Mouse (Mus musculus): Measurements from ENCODE around the gene Gm10665.
"Not testable (repeated sequence)": the region's sequence is repeated elsewhere in the genome, so short reads cannot be mapped to it uniquely, and the experiment has no call there.

Gene Gm10665

DNA sequence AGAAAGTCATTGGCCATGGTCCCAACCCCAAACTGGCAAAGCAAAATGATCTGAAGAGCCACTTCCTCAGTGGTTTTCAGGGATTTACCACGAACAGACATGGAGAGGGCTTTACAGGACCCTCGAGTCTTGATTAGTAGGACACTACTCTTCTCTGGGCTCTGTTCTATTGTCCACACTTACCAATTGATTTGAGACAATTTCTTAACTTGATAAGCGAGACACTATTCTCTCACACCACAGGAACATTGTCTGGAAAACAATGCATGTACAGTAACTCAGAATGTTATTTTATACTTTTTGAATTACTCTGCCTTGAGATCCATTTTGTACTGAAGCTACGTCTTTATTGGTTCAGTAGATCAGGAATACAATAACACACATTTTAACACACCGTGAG lies at the start of gene Gm10665:
Gene Gm10665, minus strand, starts transcription at position 101 of the 400 bp plus-strand sequence.
- ATAC-seq (ENCODE audit: low TSS enrichment), result not testable (repeated sequence)

- not testable (repeated sequence) for ATAC-seq (ENCODE audit: low TSS enrichment)
Measured at GRCm38 (mm10) chr7:22499578-22499977, 35.7 kb upstream of the Gm10665 start, which contains the start of gene Vmn1r151. Gene Vmn1r151 (minus strand): TSS chr7:22499678.

- ATAC-seq (ENCODE audit: low TSS enrichment), result not testable (repeated sequence)
Measured at GRCm38 (mm10) chr7:22438129-22438528, 25.7 kb downstream of the Gm10665 start, which contains the start of gene Vmn1r149. Gene Vmn1r149 (minus strand): TSS chr7:22438229.

GRCm38 (mm10) chr7:22413283-22413682 lies 50.6 kb downstream of the Gm10665 start, which contains the start of gene Vmn1r148:
Gene Vmn1r148 (plus strand): TSS chr7:22413583.
- ATAC-seq (ENCODE audit: low TSS enrichment), result not testable (repeated sequence)

All from frontal cortex, adult (tissue).